Mouse (Mus musculus) kidney, postnatal 25 days (tissue): ENCODE results near the gene Nab1.
A peak's percentile ranks its signal among the peaks of the same experiment; 100 is the strongest.
"Not testable (repeated sequence)": the region's sequence is repeated elsewhere in the genome, so short reads cannot be mapped to it uniquely, and the experiment has no call there.

ENCODE experiments used
- DNase-seq, 2 experiments: peaks; one replicate each; pipeline ENCODE4 v3.0.0; 2021; ENCODE audit warnings: mixed read lengths in 2 of 2

The Nab1 gene

GRCm38 (mm10) chr1:52500314-52500981, at the start of gene Nab1:
TSS of gene Nab1 (minus strand) at chr1:52500679.
- DNase-seq: peak; percentile 79 to 90

GRCm38 (mm10) chr1:52547451-52547850, 47.0 kb upstream of the Nab1 start:
- no peak for DNase-seq

GRCm38 (mm10) chr1:52546796-52547195, 46.3 kb upstream of the Nab1 start:
- DNase-seq: no peak

DNA sequence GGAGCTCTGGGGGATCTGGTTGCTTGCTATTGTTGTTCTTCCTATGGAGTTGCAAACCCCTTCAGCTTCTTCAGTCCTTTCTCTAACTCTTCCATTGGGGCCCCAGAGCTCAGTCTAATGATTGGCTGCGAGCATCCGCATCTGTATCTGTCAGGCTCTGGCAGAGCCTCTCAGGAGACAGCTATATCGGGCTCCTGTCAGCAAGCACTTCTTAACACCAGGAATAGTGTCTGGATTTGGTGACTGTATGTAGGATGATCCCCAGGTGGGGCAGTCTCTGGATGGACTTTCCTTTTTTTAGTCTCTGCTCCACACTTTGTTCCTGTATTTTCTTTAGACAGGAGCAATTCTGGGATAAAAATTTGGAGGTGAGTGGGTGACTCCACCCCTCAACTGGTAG, 39.6 kb upstream of the Nab1 start:
- DNase-seq: not testable (repeated sequence)

DNA sequence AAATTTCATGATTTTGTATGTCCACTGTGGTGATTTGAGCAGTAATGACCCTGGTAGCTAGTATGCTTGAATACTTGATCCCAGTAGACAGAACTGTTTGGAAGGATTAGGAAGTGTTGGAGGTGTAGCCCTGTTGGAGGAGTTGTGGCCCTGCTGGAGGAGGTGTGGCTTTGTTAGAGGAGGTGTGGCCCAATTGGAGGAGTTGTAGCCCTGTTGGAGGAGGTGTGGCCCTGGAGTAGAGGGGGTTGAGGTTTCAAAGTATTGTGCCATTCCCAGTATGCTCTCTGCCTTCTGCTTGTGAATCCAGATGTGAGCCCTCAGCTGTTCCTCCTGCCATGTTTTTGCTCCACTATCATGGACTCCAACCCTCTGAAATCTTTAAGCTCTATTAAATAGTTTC, 29.5 kb upstream of the Nab1 start:
- DNase-seq: no peak

DNA sequence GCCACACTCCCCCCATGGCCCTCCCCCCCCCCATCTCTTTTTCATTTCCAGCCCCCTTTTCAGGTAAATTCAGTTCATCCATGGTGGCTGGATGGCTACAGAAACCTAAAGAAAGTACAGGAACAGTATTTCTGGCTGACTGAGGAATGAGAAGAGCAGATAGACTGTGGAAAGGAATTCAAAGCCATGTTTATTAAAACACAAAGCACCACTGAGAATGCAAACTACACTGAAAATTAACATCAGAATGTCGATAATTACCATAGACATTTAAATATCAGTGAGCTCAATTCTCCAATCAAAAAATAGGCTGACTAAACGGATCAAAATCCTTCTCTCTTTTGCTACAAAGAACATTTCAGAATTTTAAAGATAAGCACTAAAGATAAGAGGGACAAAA, 27.2 kb upstream of the Nab1 start:
- no peak for DNase-seq

- DNase-seq: no peak
Measured at GRCm38 (mm10) chr1:52527252-52527651, 26.8 kb upstream of the Nab1 start.

GRCm38 (mm10) chr1:52524663-52525062, 24.2 kb upstream of the Nab1 start:
- DNase-seq: no peak

DNA sequence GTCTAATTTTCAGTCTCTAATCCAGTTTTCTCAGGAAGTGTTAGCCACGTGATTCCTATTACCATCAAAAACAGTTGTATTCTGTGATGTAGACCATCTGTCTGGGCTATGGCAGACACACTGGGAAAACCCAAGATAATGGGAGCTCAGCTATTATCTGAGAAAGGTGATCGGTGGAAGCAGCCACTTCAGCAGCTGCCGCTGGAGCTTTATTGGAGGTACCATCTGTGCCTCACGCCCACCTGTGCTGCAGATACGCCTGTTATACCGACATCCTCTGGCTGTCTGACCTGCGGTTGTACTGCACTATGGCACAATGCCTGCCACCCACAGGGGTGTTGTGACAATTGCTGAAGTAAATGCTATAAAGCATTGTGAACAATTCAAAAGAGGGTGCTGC, 23.7 kb upstream of the Nab1 start:
- no peak for DNase-seq

DNA sequence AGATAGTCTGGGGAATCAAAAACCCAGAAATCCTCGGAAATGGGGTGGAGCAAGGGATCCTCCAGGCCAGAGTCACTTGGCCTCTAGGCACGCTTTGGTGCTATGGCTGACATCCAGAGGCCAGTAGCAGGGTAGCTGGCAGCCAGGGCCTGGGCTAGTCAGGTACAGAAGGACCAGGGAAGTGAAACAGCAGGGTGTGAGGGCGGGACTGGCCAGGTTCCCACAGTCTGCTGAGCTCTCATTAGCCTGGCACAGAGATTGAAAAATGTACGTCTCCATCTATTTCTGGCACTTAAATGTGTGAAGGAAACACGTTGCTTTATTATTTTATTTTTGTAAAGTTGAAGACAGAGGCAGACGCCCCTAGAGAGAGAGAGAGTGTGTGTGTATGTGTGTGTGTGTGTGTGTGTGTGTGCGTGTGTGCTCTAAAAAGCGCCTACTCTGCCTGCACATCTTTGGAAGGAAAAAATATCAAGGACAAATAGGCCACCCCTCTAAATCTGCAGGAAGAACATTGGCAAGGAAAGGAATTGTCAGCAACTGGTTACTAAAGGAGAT, 21.0 kb upstream of the Nab1 start:
- no peak for DNase-seq

GRCm38 (mm10) chr1:52520131-52520530, 19.7 kb upstream of the Nab1 start:
- DNase-seq: no peak

DNA sequence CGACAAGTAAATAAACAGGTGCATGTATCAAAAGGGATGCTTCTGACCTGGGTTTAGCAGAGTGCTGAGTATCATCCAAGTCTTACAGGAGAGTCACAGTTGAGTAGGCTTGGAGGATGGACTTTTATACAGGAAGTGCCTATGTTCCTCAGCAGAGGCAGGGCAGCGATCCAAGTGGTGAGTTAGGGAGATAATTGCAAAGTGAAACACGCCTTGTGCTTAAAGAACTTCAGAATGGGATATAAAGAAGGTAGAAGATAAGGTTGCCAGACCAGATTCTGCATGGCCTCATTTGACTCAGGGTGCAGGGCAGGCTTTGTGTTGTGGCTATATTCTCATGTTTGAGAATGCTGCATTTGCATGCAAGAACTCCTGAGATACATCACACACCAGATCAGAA, 14.8 kb upstream of the Nab1 start:
- DNase-seq: peak in 1 of 2 experiments; percentile 57

- no peak for DNase-seq
Measured at GRCm38 (mm10) chr1:52511788-52512425, 11.4 kb upstream of the Nab1 start.

- DNase-seq: no peak
Measured at GRCm38 (mm10) chr1:52506211-52506610, 5.7 kb upstream of the Nab1 start.

DNA sequence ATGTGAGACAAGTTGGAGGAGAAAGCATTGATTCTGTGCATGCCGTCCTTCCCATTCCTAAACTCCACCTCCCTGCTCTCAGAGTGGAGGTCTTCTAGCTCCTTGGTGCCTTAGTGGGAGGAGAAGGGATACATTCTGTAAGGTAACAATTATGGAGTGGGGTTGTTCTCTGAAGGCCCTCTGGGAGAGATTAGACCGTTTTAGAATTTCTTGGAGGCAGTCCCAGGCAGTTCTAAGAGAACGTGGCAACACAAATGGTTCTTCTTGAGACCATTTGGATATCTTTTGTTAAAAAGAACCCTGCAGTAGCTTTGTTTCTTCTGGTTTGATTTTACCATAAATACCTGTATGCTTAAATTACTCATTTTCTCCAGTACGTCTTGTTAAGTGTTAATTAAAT, 1.8 kb upstream of the Nab1 start:
- DNase-seq: no peak

DNA sequence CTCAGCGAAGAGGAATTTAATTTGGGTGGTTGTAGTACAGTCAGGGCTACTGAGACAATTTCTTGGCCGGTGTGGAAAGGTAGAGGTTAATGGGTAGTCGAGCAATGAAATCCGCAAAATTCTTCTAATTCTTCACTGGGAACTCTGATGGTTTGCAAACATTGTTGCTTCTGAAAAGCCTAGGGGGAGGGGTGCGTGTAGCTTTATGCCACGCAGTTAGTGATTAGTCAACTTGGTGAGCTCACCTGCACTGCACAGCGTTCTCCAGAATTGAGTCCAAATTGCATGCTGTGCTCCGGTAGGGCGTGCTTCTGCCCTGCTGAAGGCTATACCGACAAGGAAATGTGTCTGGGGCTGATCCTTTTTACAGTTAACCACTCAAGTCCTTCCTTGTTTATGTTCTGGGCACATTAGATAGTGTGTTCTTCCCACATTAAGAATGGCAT, 1.2 kb upstream of the Nab1 start:
- DNase-seq: peak; percentile 71 to 73

GRCm38 (mm10) chr1:52501090-52501489, 611 bp upstream of the Nab1 start:
- no peak for DNase-seq

GRCm38 (mm10) chr1:52499601-52500313, 722 bp downstream of the Nab1 start:
- DNase-seq: peak; percentile 49 to 66

GRCm38 (mm10) chr1:52498786-52499450, 1.6 kb downstream of the Nab1 start:
- DNase-seq: no peak

DNA sequence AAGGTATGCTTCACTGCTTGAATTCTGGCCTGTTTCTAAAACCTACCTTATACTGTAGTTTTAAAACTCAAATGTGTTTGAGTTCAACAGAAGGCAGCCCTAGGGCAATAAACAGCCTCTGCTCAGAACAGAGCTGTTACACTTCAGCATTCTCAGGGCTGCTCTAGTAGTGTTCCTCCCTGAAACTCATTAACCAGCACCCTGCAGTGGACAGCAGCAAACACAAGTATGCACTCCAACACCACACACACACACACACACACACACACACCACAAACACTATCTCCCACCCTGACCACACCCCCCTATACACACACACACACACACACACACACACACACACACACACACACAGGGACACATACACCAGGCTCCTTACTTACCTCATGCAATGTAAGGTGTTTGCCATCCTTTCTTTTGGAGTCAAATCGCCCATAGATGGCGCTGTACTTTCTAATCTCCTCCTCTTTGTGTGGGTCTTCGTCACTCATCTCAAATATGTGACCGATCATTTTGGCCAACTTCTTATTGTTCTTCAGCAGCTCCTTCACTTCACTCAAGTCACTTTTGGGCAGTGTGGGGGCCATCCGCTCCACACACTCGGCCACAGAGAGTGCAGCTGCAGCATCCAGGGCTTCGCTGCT, 10.8 kb downstream of the Nab1 start:
- peak in 1 of 2 experiments; percentile 27 for DNase-seq

- no peak for DNase-seq
Measured at GRCm38 (mm10) chr1:52484980-52485379, 15.5 kb downstream of the Nab1 start.

GRCm38 (mm10) chr1:52474291-52474690, 26.2 kb downstream of the Nab1 start:
- DNase-seq: no peak
